Mouse (Mus musculus) liver, postnatal 0 days (tissue): ENCODE data around the gene Gm13287.
"Not testable (repeated sequence)": the region's sequence is repeated elsewhere in the genome, so short reads cannot be mapped to it uniquely, and the experiment has no call there.

Source experiments
- CTCF ChIP-seq: sonication (generic); IDR thresholded peaks from 2 replicates; pipeline ENCODE4 v1.5.1; 2016; ENCODE audit warnings: antibody characterized with exemption, low read depth
- EP300 ChIP-seq: IDR thresholded peaks from 2 replicates; pipeline ENCODE4 v1.6.1; 2016; ENCODE audit warnings: antibody characterized with exemption, low read depth, mild to moderate bottlenecking

DNA sequence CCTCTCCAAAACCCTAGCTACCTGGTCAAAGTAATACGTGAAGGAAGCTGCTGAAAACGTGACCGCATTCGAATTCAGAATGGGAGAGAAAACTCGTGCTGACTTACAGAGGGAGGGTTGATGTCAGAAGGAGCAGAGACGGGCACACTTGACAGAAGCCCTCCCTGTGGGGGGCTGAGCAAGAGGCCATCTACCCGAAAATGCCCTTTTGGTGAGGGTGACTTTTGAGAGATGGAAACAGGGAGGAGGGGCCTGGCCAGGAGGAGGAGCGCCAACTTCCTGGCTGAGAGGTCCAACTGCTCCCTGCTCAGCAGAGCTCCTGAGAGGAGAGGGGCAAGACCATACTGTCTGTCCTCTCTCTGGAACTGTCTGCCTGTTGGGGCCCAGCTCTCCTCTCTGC lies 2.2 kb downstream of the Gm13287 start, which contains the start of gene Gm13288:
- not testable (repeated sequence) for TF ChIP-seq EP300, CTCF
